Mouse (Mus musculus) neural tube, embryonic 10.5 days (tissue): Measurements from ENCODE around the gene Foxp1.

ENCODE experiments used
- DNase-seq: peaks from one replicate; pipeline ENCODE4 v3.0.0-alpha.2; 2017; ENCODE audit warnings: low spot score; ENCODE audit errors: extremely low spot score

The Foxp1 gene

DNA sequence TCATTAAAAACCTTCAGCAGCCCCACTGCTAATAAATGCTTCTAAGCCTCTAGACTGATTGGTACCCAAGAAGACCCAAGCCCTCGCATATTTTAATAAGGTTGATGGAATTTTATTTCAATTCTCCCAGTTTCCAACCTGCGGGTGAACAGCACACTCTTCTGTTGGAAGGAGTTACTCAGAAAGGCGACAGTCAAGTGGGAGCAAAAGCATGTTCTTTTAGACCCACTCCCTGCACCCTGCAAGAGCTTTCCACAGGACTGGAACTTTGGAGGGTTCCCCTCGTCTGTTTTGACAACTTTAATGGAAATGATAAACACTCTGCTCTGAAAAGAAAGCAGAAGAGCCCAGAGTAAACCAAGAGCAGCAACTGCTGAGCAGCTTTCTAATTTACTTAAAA lies 257.3 kb downstream of the Foxp1 start:
- no peak for DNase-seq

DNA sequence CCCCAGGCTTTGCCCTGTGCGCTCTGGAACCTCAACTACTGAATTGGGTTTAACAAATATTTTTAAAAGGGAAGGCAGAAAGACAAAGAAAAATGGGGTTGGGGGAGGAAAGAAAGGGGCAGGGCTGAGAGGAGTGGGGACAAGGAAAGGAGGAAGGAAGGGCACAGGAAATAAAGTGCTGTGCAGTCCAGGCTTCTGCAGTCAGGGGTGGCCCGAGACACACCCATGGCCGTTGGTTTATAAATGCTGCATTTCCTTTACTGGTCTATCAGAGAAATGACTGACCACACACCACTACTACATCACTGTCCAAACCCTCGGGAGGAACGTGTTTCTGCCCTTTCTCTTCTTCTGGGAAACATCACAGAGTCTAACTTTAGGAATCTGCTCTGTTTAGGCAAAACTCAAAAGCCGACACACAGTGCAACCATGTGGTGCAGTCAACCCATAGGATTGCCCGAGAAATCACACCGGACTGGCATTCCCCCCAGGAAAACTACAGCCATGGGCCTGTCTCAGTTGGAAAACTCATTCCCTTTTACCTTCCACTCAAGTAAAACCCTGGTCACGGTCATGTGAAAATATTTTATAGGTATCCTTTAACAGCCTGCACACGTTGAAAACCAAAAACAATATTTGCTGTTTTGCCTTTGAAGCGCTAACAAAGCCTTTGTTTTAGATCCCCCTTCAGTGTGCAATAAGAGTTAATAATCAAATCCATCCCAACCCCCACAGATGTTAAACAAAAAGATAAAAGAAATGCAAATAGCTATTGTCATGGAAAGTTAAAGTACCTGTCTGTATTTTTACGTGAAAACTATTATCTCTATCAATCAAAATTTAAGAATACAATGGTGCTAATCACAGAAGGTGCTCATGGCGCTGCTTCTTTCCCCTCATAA lies 258.1 kb downstream of the Foxp1 start:
- DNase-seq, result no peak

DNA sequence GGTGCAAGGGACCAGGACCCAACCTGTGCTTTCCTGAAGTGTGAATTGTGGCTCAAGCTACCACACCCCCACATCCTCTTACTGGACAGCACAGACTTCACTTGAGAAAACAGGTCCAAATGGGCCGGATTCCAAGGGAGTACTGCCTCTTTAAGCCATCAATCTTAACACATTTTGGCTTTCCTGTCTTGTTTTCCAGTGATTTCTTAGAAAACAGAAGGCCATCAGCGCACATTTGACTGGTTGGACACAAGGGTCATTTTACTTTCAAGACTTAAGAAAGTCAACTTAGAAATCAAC lies 258.7 kb downstream of the Foxp1 start:
- DNase-seq, result no peak

DNA sequence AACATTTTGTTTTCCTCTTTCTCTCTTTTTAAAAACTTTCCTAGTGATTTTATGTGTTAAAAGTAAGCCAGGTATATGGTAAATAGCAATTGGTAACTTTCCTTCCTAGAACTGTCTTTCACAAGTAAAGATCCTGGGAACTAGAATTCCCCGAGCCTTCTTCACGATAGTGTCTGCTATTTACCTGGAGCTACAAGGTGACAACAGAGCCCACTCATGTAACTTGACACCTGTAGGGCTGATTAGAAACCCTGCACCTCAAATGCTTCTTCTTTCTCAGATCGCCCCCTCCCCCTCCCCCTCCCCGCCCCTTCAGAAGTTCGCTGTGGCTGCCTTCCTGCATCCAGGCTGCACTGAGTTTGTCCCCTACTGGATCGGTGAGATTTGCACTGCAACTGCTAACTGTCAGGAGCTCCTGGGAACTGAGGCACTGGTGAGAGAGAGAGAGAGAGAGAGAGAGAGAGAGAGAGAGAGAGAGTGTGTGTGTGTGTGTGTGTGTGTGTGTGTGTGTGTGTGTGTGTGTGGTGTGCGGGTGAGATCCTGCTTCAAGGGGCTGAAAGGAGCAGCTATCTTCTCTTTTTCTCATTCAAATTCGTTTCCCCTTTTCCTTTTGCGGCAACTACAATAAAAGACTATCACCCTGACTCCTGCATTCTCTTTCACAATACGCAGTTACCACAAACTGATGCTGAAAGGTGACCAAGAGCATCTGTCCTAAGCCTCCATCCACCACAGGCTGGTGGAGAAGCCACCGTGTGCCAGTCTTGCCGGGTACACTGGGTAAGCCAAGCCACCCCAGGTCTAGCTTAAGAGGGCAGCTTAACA lies 259.2 kb downstream of the Foxp1 start:
- peak; percentile 30 for DNase-seq

DNA sequence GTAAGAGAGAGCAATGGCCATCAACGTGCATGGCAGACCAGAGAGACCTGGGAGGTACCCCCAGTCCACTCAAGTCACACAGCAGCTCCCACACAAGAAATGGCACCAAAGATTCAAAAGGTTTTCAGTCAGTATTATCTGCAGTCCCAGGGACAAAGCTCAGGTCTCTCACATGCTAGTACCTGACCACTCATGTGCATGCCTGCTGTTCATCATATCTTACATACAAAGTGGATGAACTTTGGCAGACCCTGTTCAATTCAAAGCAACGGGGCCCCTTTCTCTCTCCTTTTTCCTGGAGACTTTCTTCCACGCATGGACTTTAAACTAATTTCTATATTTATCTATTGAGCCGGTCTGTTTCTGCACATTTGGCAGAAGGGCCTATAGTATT lies 260.8 kb downstream of the Foxp1 start:
- DNase-seq, result no peak

DNA sequence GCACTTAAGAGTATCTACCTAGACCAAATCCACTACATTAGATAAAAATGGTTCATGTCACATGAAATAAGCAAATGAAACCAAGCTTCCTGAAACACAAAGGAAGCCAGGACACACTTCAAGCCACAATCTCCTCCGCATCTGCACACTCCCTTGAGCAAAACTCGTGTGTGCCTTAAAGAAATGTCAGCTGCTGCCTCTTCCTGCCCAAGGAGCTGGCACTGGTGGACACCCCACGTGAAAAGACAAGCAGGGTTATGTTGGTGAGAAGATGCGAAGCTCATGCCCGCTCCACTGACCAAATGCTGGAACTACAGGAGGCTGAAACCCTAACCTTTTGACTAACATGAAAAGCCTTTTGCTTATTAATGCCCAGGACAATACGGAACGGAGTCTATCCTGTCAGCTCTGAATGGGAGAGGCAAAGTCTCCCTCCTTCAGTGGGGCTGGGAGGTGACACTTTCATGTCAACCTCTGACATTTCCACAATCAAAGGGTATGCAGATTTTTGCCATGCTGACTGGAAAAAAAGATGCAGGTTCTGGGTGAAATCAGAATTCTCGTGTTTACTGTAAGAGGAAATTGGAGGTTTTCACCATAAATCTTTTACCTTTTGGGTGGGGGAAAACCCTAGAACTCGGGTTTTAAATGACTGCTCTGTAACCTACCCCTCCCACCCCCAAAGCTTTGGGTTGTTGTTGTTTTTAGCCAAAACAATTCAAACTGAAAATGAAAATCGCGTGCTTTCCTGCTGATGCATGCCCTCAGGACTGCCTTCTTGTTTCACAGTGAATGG lies 261.4 kb downstream of the Foxp1 start:
- DNase-seq, result no peak

DNA sequence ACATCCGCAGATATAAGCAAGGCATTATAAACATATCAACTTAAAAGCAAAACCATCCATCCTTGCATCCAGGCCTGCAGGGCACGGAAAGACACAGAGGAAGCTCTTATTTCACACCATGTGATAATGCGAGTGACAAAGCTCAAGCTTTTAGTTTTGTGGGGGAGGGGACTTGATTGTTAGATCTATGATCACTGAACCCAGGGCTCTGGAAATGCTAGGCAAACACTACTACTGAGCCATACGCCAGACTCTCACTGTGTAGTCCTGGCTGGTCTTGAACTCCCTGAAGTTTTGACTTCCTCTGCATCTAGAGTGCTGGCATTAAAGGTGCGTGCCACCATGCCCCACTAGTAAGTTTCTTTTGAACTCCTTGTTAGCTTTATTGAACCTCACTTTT lies 264.2 kb downstream of the Foxp1 start:
- no peak for DNase-seq

DNA sequence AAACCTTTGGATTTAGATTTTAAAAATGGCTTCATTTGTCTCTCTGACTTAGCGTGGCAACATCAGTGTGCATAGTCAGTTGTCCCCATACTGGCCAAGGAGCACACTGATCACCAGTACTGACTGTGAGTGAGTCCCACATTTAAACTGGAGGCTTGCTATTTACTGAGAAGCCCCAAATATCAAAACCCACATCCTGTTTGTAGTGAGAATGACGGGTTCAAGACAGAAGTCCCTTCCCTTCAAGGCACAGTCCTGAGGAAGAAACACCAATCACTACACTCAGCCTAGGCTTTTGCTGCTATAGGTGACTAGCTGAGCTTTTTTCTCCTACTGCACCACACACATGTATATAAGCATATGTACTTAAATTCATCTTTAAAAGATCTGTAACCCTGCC lies 264.8 kb downstream of the Foxp1 start:
- DNase-seq, result no peak

DNA sequence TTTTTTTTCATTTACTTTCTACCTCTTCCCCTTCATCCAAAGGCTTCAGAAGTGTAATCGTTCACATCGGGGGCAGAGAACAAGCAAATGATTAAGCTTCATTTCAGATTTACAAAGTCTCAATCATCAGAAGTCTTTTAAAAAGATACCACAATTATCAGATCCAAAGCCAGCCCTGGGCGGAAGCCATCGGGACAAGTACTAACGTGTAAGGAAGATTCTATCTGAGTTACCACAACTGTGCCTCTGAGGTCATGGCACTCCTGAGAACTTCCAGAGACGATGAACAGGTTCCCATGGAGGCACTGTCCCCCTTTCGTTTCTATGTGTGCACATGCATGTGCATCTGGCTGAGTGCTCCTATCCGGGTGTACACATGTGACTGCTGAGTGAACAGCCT lies 269.2 kb downstream of the Foxp1 start:
- no peak for DNase-seq

DNA sequence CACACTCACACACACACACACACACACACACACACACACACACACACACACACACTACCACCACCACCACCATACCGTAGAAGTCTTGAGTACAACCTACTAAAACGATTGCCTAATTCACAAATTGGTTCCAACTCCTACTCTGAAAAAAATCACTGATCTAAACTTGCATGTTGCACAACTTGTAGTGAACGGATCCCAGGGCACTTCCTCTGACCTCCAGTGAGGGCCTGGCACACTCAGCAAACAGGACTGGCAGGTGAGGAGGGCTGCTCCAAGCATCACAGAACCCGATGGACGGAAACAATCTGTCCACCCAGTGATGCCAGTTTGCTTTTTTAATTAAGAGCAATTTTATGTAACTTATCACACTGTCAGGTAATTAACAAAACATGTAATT lies 269.7 kb downstream of the Foxp1 start:
- DNase-seq, result no peak

DNA sequence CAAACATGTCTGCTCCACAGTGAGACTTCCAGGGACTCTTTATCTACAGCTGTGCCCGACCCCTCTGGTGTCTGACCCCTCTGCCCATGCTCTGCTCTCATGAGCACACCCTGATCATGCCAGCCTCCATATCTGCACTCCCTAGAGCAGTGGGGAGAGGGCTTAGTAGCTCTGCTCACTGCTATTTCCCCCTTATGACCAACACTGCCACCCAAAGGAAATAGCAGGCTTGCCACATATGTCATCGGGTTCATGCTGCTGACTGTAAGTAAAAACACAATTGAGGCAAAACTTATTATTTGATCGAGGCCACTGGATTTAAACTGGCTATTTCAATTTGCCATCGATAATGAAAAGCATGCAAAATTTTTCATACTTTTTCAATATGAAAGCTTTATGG lies 270.6 kb downstream of the Foxp1 start:
- no peak for DNase-seq

DNA sequence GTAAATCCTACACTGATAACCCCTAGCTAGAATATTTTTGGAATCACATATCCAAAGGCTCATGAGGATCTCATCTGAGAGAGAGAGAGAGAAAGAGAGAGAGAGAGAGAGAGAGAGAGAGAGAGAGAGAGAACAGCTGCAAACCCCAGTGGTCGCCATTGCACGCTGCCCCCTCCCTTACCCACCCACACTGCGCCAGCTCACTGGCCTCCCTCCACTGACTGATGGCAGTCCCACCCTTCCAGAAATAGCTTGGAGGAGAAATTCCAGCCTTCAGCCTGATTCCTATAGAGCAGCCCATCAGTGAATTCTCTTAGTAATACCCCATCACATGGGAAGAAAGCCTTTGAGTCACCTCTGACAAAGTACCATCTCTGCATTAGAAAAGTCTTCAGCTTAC lies 271.3 kb downstream of the Foxp1 start:
- DNase-seq, result no peak

DNA sequence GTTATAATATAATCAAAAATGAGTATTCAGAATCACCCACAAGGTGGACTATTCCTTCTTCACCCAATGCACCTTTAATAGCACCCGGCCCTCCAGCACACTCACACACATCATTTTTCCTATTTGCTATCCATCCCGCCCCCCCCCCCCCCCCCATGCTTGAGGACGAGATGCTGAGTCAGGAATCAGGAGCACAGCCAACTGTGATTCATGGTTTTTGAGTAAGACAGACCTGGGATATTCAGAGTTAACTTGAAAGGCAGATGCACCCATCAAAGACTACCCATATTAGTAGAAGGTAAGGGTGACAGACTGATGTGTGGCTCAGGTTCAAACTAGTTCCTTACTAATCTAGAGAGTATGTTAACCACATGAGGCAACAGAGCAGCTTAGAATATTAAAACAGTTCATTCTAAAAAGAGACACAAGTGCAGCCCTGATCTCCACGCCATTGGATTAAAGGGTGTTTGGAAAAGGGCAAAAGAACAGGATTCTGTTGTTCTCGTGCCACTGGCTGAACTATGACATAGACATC lies 273.0 kb downstream of the Foxp1 start:
- DNase-seq, result no peak

DNA sequence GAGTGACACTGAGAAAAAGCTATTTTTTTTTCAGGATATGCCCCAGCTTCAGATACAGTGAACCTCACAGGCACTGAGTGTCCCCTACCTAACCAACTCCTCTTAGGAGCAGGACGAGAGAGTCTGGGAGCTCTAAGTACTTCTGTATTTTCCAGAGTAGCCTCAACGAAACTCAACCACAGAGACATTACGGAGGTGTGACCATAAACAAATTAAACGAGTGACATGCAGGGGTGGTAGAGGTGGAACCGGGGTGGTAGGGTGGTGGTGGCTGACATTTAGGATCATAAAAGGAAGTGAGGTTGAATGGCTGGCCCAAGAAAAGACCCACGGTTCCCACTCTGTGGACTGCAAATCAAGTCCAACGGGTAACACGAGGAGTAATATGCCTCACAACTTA lies 274.1 kb downstream of the Foxp1 start:
- no peak for DNase-seq

DNA sequence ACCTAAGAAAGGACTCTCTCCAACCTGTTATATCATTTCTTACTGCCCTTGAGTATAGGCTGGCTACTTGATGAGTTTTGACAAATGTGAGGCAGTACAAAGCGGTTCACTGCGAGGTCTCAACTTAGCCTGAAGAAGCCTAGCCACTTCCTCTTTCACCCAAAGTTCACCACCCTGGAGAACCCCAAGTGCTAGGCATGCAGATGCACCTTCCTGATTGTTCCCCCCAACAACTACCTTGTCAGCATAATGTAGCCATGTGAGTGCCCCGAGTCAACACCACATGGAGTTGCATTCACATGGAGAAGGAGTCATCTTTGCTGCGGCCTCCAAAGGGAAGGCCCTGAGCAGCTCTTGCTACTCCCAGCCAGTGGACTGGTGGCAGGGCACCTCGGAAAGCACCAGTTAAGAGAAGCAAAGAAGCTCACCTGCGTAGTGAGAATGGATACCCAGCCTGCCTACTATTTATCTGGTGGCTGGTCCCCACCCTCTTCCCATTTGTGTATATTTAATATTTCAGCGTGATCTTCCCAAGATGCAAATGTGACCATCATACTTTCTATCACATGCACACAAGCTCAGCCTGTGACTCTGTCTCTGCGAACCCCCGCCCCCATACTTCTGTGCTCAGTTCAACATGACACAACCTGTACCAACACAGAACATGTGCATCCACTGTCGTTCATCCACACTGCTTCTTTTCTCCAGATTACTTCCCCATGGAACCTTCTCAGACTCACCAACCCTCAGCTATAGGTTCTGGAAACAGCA lies 280.7 kb downstream of the Foxp1 start:
- DNase-seq, result no peak

DNA sequence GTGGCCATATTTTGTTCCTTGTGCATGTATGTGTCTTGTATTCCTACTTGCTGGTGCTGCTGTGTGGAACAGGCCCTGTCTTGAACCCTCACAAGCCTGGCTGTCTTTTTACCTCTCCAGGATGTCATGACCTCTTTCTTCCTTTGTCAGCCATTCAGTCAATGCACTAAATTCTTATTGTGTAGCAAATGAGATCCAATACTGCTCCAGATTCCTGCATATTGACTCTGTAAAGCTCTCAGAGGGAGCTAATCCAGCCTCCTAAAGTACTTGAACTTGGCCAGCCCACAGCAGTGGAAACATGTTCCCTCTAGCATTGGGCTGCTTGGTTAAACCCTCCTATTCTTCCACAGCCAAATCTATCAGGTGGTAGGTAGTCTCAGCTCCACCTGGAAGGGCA lies 281.8 kb downstream of the Foxp1 start:
- no peak for DNase-seq

DNA sequence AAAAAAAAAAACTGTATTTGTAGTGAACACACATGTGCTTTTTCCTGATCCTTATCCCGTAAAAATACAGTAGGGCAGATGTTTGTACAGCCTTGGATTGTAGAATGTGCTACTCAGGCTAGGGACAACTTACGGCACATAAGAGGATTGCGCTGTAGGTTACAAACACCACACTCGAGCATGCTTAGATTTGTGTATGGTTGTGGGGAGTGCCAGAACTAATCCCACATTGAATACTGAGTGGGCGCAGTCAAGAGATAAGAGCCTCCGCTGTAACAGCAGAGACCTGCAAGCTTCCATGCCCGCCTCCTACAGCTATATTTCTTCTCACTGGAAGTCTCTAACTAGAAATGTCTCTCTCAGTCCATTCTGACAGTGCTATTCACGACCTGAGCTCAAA lies 286.9 kb downstream of the Foxp1 start:
- DNase-seq, result no peak

DNA sequence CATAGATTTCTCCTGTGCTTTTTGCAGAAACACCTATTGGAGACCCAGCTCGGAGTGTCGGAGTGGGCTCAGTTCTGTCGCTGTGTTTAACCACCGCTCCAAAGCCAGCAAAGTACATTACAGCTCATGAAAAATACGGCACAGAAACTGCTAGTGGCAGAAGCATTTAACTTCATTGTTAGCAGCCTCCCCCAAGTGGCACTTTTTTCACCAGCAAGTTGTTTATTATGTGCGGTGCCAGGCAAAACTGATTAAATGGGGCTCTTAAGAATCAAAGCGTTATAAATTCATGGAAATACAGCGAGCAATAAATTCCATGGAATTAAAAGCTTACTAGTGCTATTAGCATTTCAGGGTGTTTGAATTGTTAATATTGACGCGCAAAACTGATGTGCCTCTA lies 289.1 kb downstream of the Foxp1 start:
- no peak for DNase-seq

DNA sequence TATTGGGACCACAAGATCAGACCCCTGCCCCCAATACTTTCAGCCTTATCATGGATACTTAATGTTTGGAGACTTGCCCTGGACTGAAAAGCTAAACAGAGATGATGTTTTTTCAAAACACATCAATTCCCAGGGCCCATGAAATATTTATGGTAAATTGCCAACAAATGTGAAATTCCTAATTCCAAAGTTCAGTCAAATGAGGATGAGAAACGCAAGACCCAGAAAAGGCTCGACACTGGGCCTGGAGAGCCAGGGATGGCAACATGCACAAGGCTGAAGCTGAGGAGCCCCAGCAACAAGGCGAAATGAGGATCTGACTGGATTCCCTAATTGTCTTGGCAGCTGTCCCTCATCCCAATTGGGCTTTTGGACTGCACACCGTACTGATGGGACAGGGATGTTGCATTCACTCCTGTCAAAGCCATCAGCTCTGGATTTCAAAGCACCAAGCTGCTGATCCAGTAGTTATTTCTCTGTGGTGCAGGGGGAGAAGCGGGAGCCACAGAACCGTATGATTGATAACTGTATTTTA lies 294.1 kb downstream of the Foxp1 start:
- no peak for DNase-seq

DNA sequence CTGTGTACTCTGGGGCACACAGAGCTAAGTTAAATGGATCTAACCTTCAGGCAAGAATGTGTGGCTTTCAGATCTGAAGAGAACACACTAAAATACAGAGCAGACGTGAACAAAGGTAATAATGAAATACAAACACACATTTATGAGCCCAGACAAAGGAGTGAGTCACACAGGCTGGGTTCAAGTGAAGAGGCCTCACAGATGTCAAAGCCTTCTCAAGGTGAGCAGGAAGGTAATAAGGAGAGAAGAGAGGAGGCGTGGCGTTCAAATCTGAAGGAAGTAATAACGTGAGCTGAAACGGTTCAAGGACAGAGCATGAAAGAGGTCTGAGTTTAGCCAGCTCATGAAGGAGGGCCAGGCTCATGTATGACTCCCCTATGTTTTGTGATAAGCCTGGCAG lies 301.4 kb downstream of the Foxp1 start:
- DNase-seq, result no peak

DNA sequence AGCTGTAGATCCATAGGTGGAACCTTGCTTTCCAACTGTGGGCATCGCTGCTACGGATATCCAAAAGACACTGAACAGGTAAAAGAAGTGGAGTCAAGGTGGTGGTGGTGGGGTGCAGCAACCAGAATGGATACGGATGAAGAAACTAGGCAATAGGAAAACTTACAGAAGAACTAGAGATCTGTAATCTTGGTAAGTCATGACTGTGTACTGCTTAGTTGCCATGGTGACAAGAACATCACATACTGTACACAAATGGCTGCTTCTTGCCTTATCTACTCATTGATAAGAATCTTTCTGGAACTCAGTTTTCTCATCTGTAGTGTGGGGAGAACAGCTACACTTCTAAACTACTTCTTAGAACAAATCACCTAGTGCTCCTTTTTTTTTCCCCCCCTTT lies 302.0 kb downstream of the Foxp1 start:
- no peak for DNase-seq
